Mouse (Mus musculus): ENCODE results near the gene Slc39a11. TPM values are rescaled to one million over a fixed set of nuclear protein-coding genes. Genes with fewer than 3 reads are reported as not detected.

Slc39a11 gene
- polyA plus RNA-seq, 1 experiment from 2014 or later = 15.7 TPM

Other genes starting within 250 kb of the Slc39a11 start
- gene Sstr2, start 30.7 kb downstream of the Slc39a11 start, polyA plus RNA-seq (2016; fragmentation: Nextera tagmentation; extraction: Ambion mirVana) = 0.55 and 0.68 TPM in 2 replicates
- 26.3 and 31.1 TPM in 2 replicates for gene Cog1, start 910 bp downstream of the Slc39a11 start, polyA plus RNA-seq (2016; fragmentation: Nextera tagmentation; extraction: Ambion mirVana)
- 55.0 and 55.4 TPM in 2 replicates for gene Fam104a, start 34.1 kb upstream of the Slc39a11 start, polyA plus RNA-seq (2016; fragmentation: Nextera tagmentation; extraction: Ambion mirVana)
- 26.7 and 28.4 TPM in 2 replicates for gene D11Wsu47e, start 34.3 kb upstream of the Slc39a11 start, polyA plus RNA-seq (2016; fragmentation: Nextera tagmentation; extraction: Ambion mirVana)
- 0.67 and 0.90 TPM in 2 replicates for gene Cpsf4l, start 59.9 kb upstream of the Slc39a11 start, polyA plus RNA-seq (2016; fragmentation: Nextera tagmentation; extraction: Ambion mirVana)
- 111 and 130 TPM in 2 replicates for gene Cdc42ep4, start 101.8 kb upstream of the Slc39a11 start, polyA plus RNA-seq (2016; fragmentation: Nextera tagmentation; extraction: Ambion mirVana)

Data from limb, embryonic 10.5 days (tissue).